Mouse (Mus musculus) midbrain, embryonic 10.5 days (tissue): Measurements from ENCODE around the gene Olfr266. TPM values are rescaled to one million over a fixed set of nuclear protein-coding genes. Genes with fewer than 3 reads are reported as not detected.

Source experiments
- DNase-seq: peaks from one replicate; pipeline ENCODE4 v3.0.0-alpha.2; 2017; ENCODE audit warnings: low spot score
- H3K27ac ChIP-seq: fragments of 300-500 bp; sonication (generic); replicated peaks from 2 replicates; pipeline ENCODE4 v1.5.1; 2016; ENCODE audit warnings: mild to moderate bottlenecking
- H3K27me3 ChIP-seq: fragments of 300-500 bp; sonication (generic); 2 replicates; pipeline ENCODE4 v1.6.1; 2016; ENCODE audit warnings: low read depth, mild to moderate bottlenecking; ENCODE audit not compliant: poor library complexity, severe bottlenecking
- H3K36me3 ChIP-seq: fragments of 300-500 bp; sonication (generic); 2 replicates; pipeline ENCODE4 v1.6.1; 2016; ENCODE audit warnings: mild to moderate bottlenecking, moderate library complexity
- H3K4me1 ChIP-seq: fragments of 300-500 bp; sonication (generic); 2 replicates; pipeline ENCODE4 v1.6.1; 2016
- H3K4me3 ChIP-seq: fragments of 300-500 bp; sonication (generic); 2 replicates; pipeline ENCODE4 v1.5.1; 2016; ENCODE audit warnings: mild to moderate bottlenecking, moderate library complexity
- H3K9me3 ChIP-seq: fragments of 300-500 bp; sonication (generic); replicated peaks from 2 replicates; pipeline ENCODE4 v1.6.1; 2016; ENCODE audit warnings: mild to moderate bottlenecking
- WGBS: fragments of 180-500 bp; shearing (Covaris S2); methylation state at CpG from one replicate; pipeline ENCODE4 v1.1.7; 2016; 5-methylcytosine and 5-hydroxymethylcytosine counted together
- polyA plus RNA-seq: library from polyadenylated mRNA; unstranded; fragments of >200 nt; fragmentation: Nextera tagmentation; extraction: Ambion mirVana; gene quantifications from 2 replicates; pipeline ENCODE4 v1.2.1, GENCODE M21; 2016

The Olfr266 gene
- not detected in 2 replicates for polyA plus RNA-seq

- H3K27ac ChIP-seq: no peak within 1 kb of the TSS
- H3K36me3 ChIP-seq: no peaks in the 10 kb centered on the region
- H3K9me3 ChIP-seq: 0 out of 2 replicates have a peak, but pooled peaks cover 7% of the 10 kb centered on the region
- no peaks in the 10 kb centered on the region for H3K27me3 ChIP-seq
- DNase-seq: no peak
- WGBS: 90% methylated on average over 1 of the region's 1 CpGs
- no peak within 1 kb of the TSS for H3K4me3 ChIP-seq
- no peaks in the 10 kb centered on the region for H3K4me1 ChIP-seq
Observed at GRCm38 (mm10) chr3:106826187-106826586, at the start of gene Olfr266. TSS of gene Olfr266 (minus strand) at chr3:106826287.

GRCm38 (mm10) chr3:106875626-106876025 is 49.5 kb upstream of the Olfr266 start:
- no peaks in the 10 kb centered on the region for H3K36me3 ChIP-seq
- no peaks in the 10 kb centered on the region for H3K27me3 ChIP-seq
- no peak overlapping the region for H3K4me3 ChIP-seq
- WGBS: 95% methylated on average over 1 of the region's 1 CpGs
- H3K9me3 ChIP-seq: no peaks in the 10 kb centered on the region; the same call in 1 of the 2 replicates
- H3K27ac ChIP-seq: no peak overlapping the region
- no peaks in the 10 kb centered on the region for H3K4me1 ChIP-seq
- DNase-seq: no peak

- no peaks in the 10 kb centered on the region for H3K27me3 ChIP-seq
- H3K27ac ChIP-seq: no peak overlapping the region
- H3K4me1 ChIP-seq: no peaks in the 10 kb centered on the region
- DNase-seq: no peak
- no peaks in the 10 kb centered on the region for H3K36me3 ChIP-seq
- H3K9me3 ChIP-seq: no peaks in the 10 kb centered on the region; the same call in 1 of the 2 replicates
- no peak overlapping the region for H3K4me3 ChIP-seq
Observed at GRCm38 (mm10) chr3:106872893-106873292, 46.8 kb upstream of the Olfr266 start.

GRCm38 (mm10) chr3:106832107-106832506 is 6.0 kb upstream of the Olfr266 start:
- no peak for DNase-seq
- Histone ChIP-seq H3K27me3 (no peaks in the 10 kb centered on the region), H3K4me1 (no peaks in the 10 kb centered on the region), H3K36me3 (no peaks in the 10 kb centered on the region), H3K9me3 (peaks cover 20% of the 10 kb centered on the region; the same call in 1 of the 2 replicates), H3K27ac (no peak overlapping the region), H3K4me3 (no peak overlapping the region)
- WGBS: 72% methylated on average over 1 of the region's 1 CpGs

GRCm38 (mm10) chr3:106817676-106818075 is 8.4 kb downstream of the Olfr266 start:
- H3K36me3 ChIP-seq: no peaks in the 10 kb centered on the region
- WGBS: 75% methylated on average over 2 of the region's 2 CpGs
- H3K9me3 ChIP-seq: 0 out of 2 replicates have a peak, but pooled peaks cover 4% of the 10 kb centered on the region
- no peaks in the 10 kb centered on the region for H3K4me1 ChIP-seq
- H3K27ac ChIP-seq: no peak overlapping the region
- no peaks in the 10 kb centered on the region for H3K27me3 ChIP-seq
- H3K4me3 ChIP-seq: no peak overlapping the region
- no peak for DNase-seq

GRCm38 (mm10) chr3:106808972-106809695 is 17.0 kb downstream of the Olfr266 start:
- no peak for DNase-seq
- Histone ChIP-seq H3K9me3 (no peaks in the 10 kb centered on the region; the same call in 1 of the 2 replicates), H3K27me3 (no peaks in the 10 kb centered on the region), H3K36me3 (no peaks in the 10 kb centered on the region), H3K4me1 (no peaks in the 10 kb centered on the region), H3K27ac (no peak overlapping the region), H3K4me3 (no peak overlapping the region)
- WGBS: 71% methylated on average over 2 of the region's 2 CpGs

- peaks cover 3% of the 10 kb centered on the region; the same call in 1 of the 2 replicates for H3K9me3 ChIP-seq
- no peak for DNase-seq
Observed at GRCm38 (mm10) chr3:106798079-106798478, 28.0 kb downstream of the Olfr266 start.

GRCm38 (mm10) chr3:106789930-106790329 is 36.2 kb downstream of the Olfr266 start, which contains the start of gene Cd53:
TSS of gene Cd53 (minus strand) at chr3:106790149.
- Histone ChIP-seq H3K4me1 (no peaks in the 10 kb centered on the region), H3K4me3 (no peak within 1 kb of the TSS), H3K27me3 (no peaks in the 10 kb centered on the region), H3K9me3 (0 out of 2 replicates have a peak, but pooled peaks cover 3% of the 10 kb centered on the region), H3K27ac (no peak within 1 kb of the TSS), H3K36me3 (no peaks in the 10 kb centered on the region)
- WGBS: 81% methylated on average over 2 of the region's 2 CpGs
- DNase-seq: no peak

More at GRCm38 (mm10) chr3:106798079-106798478, 28.0 kb downstream of the Olfr266 start:
- H3K4me1 ChIP-seq: no peaks in the 10 kb centered on the region
- H3K27me3 ChIP-seq: no peaks in the 10 kb centered on the region
- no peak overlapping the region for H3K4me3 ChIP-seq
- H3K27ac ChIP-seq: no peak overlapping the region
- H3K36me3 ChIP-seq: no peaks in the 10 kb centered on the region

GRCm38 (mm10) chr3:106788440-106788887 is 37.6 kb downstream of the Olfr266 start:
- Histone ChIP-seq H3K27ac (no peak overlapping the region), H3K27me3 (no peaks in the 10 kb centered on the region), H3K4me1 (no peaks in the 10 kb centered on the region), H3K4me3 (no peak overlapping the region), H3K36me3 (no peaks in the 10 kb centered on the region), H3K9me3 (0 out of 2 replicates have a peak, but pooled peaks cover 3% of the 10 kb centered on the region)
- no peak for DNase-seq
- 58% methylated on average over 2 of the region's 2 CpGs for WGBS

- Histone ChIP-seq H3K9me3 (0 out of 2 replicates have a peak, but pooled peaks cover 3% of the 10 kb centered on the region), H3K4me3 (no peak overlapping the region), H3K4me1 (no peaks in the 10 kb centered on the region), H3K36me3 (no peaks in the 10 kb centered on the region), H3K27ac (no peak overlapping the region), H3K27me3 (no peaks in the 10 kb centered on the region)
- no peak for DNase-seq
Observed at GRCm38 (mm10) chr3:106787972-106788371, 38.1 kb downstream of the Olfr266 start.

- Histone ChIP-seq H3K27ac (no peak overlapping the region), H3K4me3 (no peak overlapping the region), H3K27me3 (no peaks in the 10 kb centered on the region), H3K9me3 (0 out of 2 replicates have a peak, but pooled peaks cover 3% of the 10 kb centered on the region), H3K36me3 (no peaks in the 10 kb centered on the region), H3K4me1 (no peaks in the 10 kb centered on the region)
- no peak for DNase-seq
- WGBS: 81% methylated on average over 3 of the region's 3 CpGs
Observed at GRCm38 (mm10) chr3:106785130-106785529, 41.0 kb downstream of the Olfr266 start.

- no peak overlapping the region for H3K4me3 ChIP-seq
- H3K9me3 ChIP-seq: no peaks in the 10 kb centered on the region
- H3K27me3 ChIP-seq: no peaks in the 10 kb centered on the region
- no peak for DNase-seq
- 97% methylated on average over 1 of the region's 1 CpGs for WGBS
- H3K4me1 ChIP-seq: no peaks in the 10 kb centered on the region
- no peaks in the 10 kb centered on the region for H3K36me3 ChIP-seq
- H3K27ac ChIP-seq: no peak overlapping the region
Observed at GRCm38 (mm10) chr3:106771834-106772233, 54.3 kb downstream of the Olfr266 start.
